Mouse (Mus musculus): ENCODE measurements around the gene Pnldc1. TPM values are rescaled to one million over a fixed set of nuclear protein-coding genes. Genes with fewer than 3 reads are reported as not detected.

Gene Pnldc1
- total RNA-seq, 1 experiment from 2014 or later = 2.9 TPM

Other genes starting within 250 kb of the Pnldc1 start
- gene Slc22a1, start 234.4 kb downstream of the Pnldc1 start, total RNA-seq (2017) = not detected in 2 replicates
- 19.9 and 20.5 TPM in 2 replicates for gene Igf2r, start 140.6 kb downstream of the Pnldc1 start, total RNA-seq (2017)
- not detected in 2 replicates for gene Mas1, start 42.1 kb downstream of the Pnldc1 start, total RNA-seq (2017)
- gene Mrgprh, start 34.2 kb downstream of the Pnldc1 start, total RNA-seq (2017) = not detected in 2 replicates
- 214 and 302 TPM in 2 replicates for gene Tcp1, start 5.5 kb upstream of the Pnldc1 start, total RNA-seq (2017)
- 44.6 and 45.9 TPM in 2 replicates for gene Mrpl18, start 6.1 kb upstream of the Pnldc1 start, total RNA-seq (2017)
- gene Acat3, start 30.4 kb upstream of the Pnldc1 start, total RNA-seq (2017) = 0.35 and 0.86 TPM in 2 replicates
- 7.1 and 10.4 TPM in 2 replicates for gene Acat2, start 50.5 kb upstream of the Pnldc1 start, total RNA-seq (2017)
- 173 and 194 TPM in 2 replicates for gene Wtap, start 83.9 kb upstream of the Pnldc1 start, total RNA-seq (2017)
- gene Sod2, start 96.6 kb upstream of the Pnldc1 start, total RNA-seq (2017) = 27.9 and 28.4 TPM in 2 replicates
- not detected in 2 replicates for gene Gpr31b, start 142.1 kb upstream of the Pnldc1 start, total RNA-seq (2017)
- gene Tcp10b, start 150.9 kb upstream of the Pnldc1 start, total RNA-seq (2017) = not detected in 2 replicates
- 0.61 and 1.2 TPM in 2 replicates for gene Unc93a, start 221.6 kb upstream of the Pnldc1 start, total RNA-seq (2017)